Mouse (Mus musculus): ENCODE measurements at regions not wholly inside any gene's neighbourhood (a gene's known extent, or its start where the extent isn't known, plus 50 kb on each side); places are given as distances from the start of the nearest gene placed in this dataset.

DNA sequence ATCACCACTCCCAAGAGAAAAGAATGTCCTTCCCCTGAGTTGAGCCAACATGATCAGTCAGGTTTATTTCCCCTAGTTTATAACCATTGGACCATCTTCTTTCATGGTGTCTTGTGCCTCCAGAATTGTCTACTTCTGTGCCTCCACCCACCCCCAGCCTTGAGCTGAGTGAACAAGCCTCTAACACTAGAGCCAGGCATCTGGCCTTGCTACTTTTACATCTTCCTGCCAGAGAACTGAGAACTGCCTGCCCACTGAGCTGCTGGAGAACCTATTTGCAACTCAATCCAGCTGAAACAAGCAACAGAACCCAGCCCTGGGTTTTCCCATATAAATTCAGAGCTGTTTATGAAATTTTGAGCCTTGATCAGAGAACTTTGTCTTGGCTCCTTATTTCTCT lies 444.0 kb downstream of the Epm2a start:
- TF ChIP-seq ZC3H11A (IDR thresholded peaks at IDR 0.05; ENCODE audit: low read depth, low read length) (no peak), MAX (IDR thresholded peaks at IDR 0.05; ENCODE audit: low read length) (no peak), POLR2A (IDR thresholded peaks at IDR 0.05; ENCODE audit: low read depth, low read length) (no peak), EP300 (IDR thresholded peaks at IDR 0.05; ENCODE audit: low read length) (no peak), HCFC1 (IDR thresholded peaks at IDR 0.05; ENCODE audit: low read depth, low read length) (no peak), GABPA (IDR thresholded peaks at IDR 0.05; ENCODE audit: insufficient replicate concordance, low read depth, low read length) (no peak)

Data from CH12.LX (cell line).